Mouse (Mus musculus): ENCODE measurements around the gene Apoe.

GRCm38 (mm10) chr7:19716822-19717221 is 17.8 kb upstream of the Apoe start:
- TF ChIP-seq CTCF (IDR thresholded peaks at IDR 0.05; ENCODE audit: low read depth, low read length) = no peak
- no peak for TF ChIP-seq POLR2A (IDR thresholded peaks at IDR 0.05; ENCODE audit: borderline replicate concordance, low read depth, low read length)
